In genomic region chr13:54574854-54575481, GRCm38 (mm10) we compare ENCODE assay signal across 8 mouse cellular contexts. TPM values are rescaled to one million over a fixed set of nuclear protein-coding genes. Genes with fewer than 3 reads are reported as not detected.
DNase-seq lines count a peak whose midpoint lies in the region; ATAC-seq lines count a peak whose summit lies in the region.

Gene Arl10 (plus strand): TSS chr13:54575015.

- H3K4me3 ChIP-seq in embryonic facial prominence, embryonic 10.5 days: peak within 1 kb of the TSS; percentile 88
- H3K4me3 ChIP-seq in limb, embryonic 15.5 days: peak within 1 kb of the TSS; percentile 97
- peak within 1 kb of the TSS; percentile 81 for H3K4me3 ChIP-seq in midbrain, embryonic 16.5 days (ENCODE audit: low read depth, low read length)

- peaks cover 40% of the 10 kb centered on the region for H3K36me3 ChIP-seq in embryonic facial prominence, embryonic 10.5 days (replicated peaks)
- peaks cover 31% of the 10 kb centered on the region; the same call in 1 of the 2 replicates for H3K36me3 ChIP-seq in limb, embryonic 15.5 days
- H3K36me3 ChIP-seq in midbrain, embryonic 16.5 days (ENCODE audit: control insufficient read depth, insufficient read depth, low read length): peaks cover 6% of the 10 kb centered on the region; the same call in 1 of the 2 replicates

- peak within 1 kb of the TSS; percentile 93 for H3K27ac ChIP-seq in embryonic facial prominence, embryonic 10.5 days (replicated peaks)
- H3K27ac ChIP-seq in limb, embryonic 15.5 days: peak within 1 kb of the TSS; percentile 84
- H3K27ac ChIP-seq in midbrain, embryonic 16.5 days (ENCODE audit: low read length): peak within 1 kb of the TSS; percentile 78

- ATAC-seq in limb, embryonic 15.5 days (ENCODE audit: insufficient number of reproducible peaks, low FRiP score, low TSS enrichment, low read depth): peak; percentile 85
- peak; percentile 95 for ATAC-seq in midbrain, embryonic 16.5 days

- peaks cover 18% of the 10 kb centered on the region for H3K27me3 ChIP-seq in embryonic facial prominence, embryonic 10.5 days (replicated peaks; ENCODE audit: low read depth, poor library complexity, severe bottlenecking)
- H3K27me3 ChIP-seq in limb, embryonic 15.5 days: peaks cover 3% of the 10 kb centered on the region; the same call in 1 of the 2 replicates
- H3K27me3 ChIP-seq in midbrain, embryonic 16.5 days (ENCODE audit: control insufficient read depth, insufficient read depth, low read depth, low read length): 0 out of 2 replicates have a peak, but pooled peaks cover 4% of the 10 kb centered on the region

- WGBS in embryonic facial prominence, embryonic 10.5 days: under 1% methylated on average over 55 of the region's 55 CpGs
- under 1% methylated on average over 55 of the region's 55 CpGs for WGBS in limb, embryonic 15.5 days
- WGBS in midbrain, embryonic 16.5 days: under 1% methylated on average over 55 of the region's 55 CpGs

- peak within 1 kb of the TSS; percentile 86 for H3K4me2 ChIP-seq in limb, embryonic 15.5 days
- H3K4me2 ChIP-seq in midbrain, embryonic 16.5 days (ENCODE audit: low read length): peak within 1 kb of the TSS; percentile 85

- H3K4me1 ChIP-seq in embryonic facial prominence, embryonic 10.5 days: peaks cover 24% of the 10 kb centered on the region
- H3K4me1 ChIP-seq in limb, embryonic 15.5 days: peaks cover 16% of the 10 kb centered on the region
- peaks cover 19% of the 10 kb centered on the region for H3K4me1 ChIP-seq in midbrain, embryonic 16.5 days (ENCODE audit: control insufficient read depth, insufficient read depth, low read length)

- peak; percentile 74 to 75 for DNase-seq in left cerebral cortex, adult 18-20 months (ENCODE audit: low spot score in 2 of 2)
- no peak for DNase-seq in left cerebral cortex, adult 11 months (ENCODE audit: low spot score)
- peak; percentile 89 for DNase-seq in embryonic facial prominence, embryonic 10.5 days (ENCODE audit: low spot score)
- DNase-seq in heart, adult 18-20 months: peak; percentile 85 to 87
- peak; percentile 87 for DNase-seq in kidney, adult 18-20 months
- peak; percentile 52 to 60 for DNase-seq in spleen, postnatal 36 days (ENCODE audit: low spot score in 2 of 2)

- H3K9me3 ChIP-seq in embryonic facial prominence, embryonic 10.5 days: no peaks in the 10 kb centered on the region
- H3K9me3 ChIP-seq in limb, embryonic 15.5 days: no peaks in the 10 kb centered on the region
- no peaks in the 10 kb centered on the region for H3K9me3 ChIP-seq in midbrain, embryonic 16.5 days (replicated peaks; ENCODE audit: control insufficient read depth, low read length, poor library complexity, severe bottlenecking)

- peak within 1 kb of the TSS; percentile 86 for H3K9ac ChIP-seq in limb, embryonic 15.5 days
- H3K9ac ChIP-seq in midbrain, embryonic 16.5 days (ENCODE audit: low read depth, low read length): peak within 1 kb of the TSS; percentile 93

RNA-seq across cellular contexts. Expression of gene Arl10, which starts in this region (rescaled TPM):
- 10 to 100 TPM; 28.2 to 30.3 TPM for total RNA-seq in left cerebral cortex, adult 18-20 months (2021)
- 28.8 and 29.6 TPM in 2 replicates for polyA plus RNA-seq in embryonic facial prominence, embryonic 10.5 days (2016; fragmentation: Nextera tagmentation; extraction: Ambion mirVana)
- 1 to 10 TPM; 5.0 to 5.3 TPM for total RNA-seq in heart, adult 18-20 months (2021)
- 24.5 and 27.0 TPM in 2 replicates for polyA plus RNA-seq in limb, embryonic 15.5 days (2015; fragmentation: Nextera tagmentation; extraction: Ambion mirVana)
- 114 TPM in 2 replicates for polyA plus RNA-seq in midbrain, embryonic 16.5 days (2015; fragmentation: Nextera tagmentation; extraction: Ambion mirVana)

Comparison
In these comparisons a context has a peak if more than half of its experiments do, and no peak if none do; other contexts are left out.
1. RNA of gene Arl10 (total RNA-seq): 28.2 to 30.3 TPM in left cerebral cortex, adult 18-20 months; 5.0 to 5.3 TPM in heart, adult 18-20 months; every median in the first group is over 4 times any median in the second.
2. Peak in every context shown above with its lines, with median percentiles within 50 percentile points of each other: H3K27ac ChIP-seq and H3K4me3 ChIP-seq.